Mouse (Mus musculus) testis, postnatal 14 days (tissue): ENCODE measurements at regions not wholly inside any gene's neighbourhood (a gene's known extent, or its start where the extent isn't known, plus 50 kb on each side); places are given as distances from the start of the nearest gene placed in this dataset.

Experiments
- DNase-seq: peaks from one replicate; pipeline ENCODE4 v3.0.0; 2021; ENCODE audit warnings: low spot score

DNA sequence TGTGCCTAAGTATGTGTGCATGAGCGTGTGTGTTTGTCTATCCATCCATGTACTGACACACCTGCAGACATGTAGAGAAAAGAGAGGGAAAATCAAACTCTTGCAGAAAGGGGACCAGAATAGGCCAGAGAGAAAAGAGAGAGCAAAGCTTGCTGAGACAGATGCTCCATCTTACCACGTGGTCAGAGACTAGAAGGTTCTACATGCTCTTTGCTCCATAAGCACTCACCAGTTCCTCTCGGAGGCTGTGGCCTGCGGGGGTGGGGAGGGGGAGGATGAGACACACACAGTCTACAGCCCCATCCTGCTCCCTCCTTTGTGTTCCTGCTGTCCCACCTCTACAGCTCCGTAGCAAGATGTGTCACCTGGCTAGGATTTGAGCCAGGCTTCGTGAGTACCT lies 119.7 kb upstream of the Rreb1 start:
- DNase-seq: no peak

DNA sequence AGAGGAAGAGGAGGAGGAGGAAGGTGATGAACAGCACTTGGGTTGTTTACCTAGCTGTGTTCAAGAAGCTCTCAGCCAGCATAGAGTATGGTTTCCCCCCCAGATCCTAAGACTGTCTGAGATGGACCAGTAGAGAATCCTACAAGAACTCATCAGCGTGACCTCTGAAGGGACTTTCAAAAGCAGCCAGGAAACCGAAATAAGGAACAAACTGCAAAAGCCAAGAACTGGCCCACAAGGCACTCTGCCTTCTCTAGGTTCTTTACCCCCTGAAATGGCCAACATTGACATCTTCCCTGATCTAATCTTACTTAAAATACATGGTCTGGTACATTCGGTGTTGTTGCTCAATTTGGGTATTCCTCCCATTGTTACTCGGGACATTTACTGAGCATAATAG lies 118.1 kb upstream of the Rreb1 start:
- no peak for DNase-seq

DNA sequence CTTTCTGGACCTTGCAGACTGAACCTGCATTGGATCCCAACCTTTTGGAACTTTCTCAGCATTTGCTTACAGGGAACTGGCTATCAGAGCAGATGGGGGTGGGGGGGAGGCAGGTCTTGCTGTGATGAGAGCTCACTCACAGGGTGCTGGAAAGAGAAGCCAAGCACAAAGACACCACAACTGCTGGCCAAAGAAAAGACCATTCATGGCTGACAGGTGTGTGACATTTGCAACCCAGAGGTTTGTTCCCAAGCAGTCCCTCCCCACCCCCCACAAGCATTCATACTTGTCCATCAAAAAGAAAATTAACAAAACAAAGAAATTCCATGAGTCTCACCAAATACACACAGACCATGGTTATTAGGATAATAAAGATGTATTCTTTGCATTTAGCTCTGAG lies 117.5 kb upstream of the Rreb1 start:
- no peak for DNase-seq

DNA sequence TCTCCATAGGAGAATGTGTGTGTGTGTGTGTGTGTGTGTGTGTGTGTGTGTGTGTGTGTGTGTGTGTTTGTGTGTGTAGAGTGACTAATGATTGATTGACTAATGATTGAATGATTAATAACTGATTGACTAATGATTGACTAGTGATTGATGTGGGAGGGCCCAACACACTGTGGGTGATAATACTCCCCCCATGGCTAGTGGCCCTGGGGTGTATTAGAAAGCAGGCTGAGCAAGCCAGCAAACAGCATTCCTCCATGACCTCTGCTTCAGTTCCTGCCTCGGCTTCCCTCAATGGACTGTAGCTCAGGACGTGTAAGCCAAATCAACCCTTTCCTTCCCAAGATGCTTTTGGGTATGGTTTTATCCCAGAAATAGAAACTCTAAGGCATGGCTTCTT lies 114.1 kb upstream of the Rreb1 start:
- no peak for DNase-seq

DNA sequence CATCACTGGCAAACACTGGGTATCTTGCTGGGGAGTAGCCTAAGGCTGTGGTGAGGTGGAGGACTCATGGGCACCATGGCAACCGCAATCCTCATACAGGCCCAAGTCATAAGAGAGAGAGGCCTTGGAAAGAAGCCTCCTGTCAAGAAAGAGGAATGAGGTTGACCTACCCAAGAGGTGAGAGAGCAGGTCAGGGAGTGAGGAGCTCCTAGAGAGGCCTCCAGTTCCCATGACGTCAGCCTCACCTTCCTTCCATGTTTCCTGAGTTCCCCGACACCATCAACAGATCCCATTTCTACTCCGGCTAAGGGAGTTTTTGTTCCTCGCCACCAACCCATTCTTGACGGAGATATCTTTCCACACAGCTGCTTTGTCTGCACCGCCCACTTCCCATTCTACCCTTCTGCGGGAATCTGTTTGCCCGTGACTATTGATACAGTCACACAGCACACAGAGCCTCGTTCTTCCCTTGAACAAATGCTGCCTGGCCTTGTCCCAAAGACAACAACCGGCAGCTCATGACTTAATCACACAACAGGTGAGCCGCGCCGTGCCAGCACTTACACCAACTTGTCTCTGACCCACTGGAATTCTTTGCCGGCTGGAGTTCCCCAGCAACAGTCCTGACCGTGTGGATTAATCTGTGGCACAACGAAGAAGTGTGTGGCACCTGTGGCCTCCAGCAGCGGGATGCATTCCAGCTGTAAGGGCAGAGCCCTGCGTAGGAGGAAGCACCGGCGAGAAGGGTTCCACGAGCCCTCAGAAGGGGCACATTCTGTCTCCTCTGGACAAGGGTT lies 111.8 kb upstream of the Rreb1 start:
- DNase-seq: peak; percentile 11

GRCm38 (mm10) chr13:37667386-37667785 lies 110.8 kb upstream of the Rreb1 start:
- DNase-seq: no peak

DNA sequence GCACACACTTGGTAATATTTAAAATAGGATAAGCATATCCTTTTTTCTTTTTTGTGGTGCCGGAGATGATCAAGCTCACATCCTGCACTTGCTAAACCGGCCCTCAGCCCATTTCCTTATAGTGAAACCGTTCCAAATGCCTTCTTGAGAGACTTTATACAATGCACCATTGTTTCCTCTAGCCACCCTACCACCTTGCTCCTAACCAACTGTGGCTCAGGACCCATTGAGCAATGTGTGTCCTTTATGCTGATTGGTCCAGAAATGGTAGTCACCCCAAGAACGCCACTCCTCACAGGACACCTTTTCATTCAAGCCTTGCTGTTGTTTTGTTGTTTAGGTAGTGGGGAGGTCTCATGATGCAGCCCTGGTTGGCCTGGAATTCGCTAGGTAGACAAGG lies 110.3 kb upstream of the Rreb1 start:
- DNase-seq: no peak

DNA sequence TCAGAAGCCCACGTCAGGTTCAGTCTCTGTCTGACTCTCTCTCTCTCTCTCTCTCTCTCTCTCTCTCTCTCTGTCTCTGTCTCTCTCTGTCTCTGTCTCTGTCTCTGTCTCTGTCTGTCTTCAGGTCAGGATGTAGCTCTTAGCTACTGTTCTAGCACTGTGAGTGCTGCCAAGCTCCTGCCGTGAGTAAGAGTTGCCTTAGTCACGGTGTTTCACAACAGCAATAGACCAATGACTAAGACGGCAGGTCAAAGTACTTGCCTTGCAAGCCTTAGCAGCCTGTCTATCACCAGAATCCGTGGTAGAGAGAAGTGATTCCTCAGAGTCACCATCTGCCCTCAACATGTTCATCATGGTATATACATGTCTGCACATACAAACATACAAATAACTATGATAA lies 107.1 kb upstream of the Rreb1 start:
- DNase-seq: no peak

DNA sequence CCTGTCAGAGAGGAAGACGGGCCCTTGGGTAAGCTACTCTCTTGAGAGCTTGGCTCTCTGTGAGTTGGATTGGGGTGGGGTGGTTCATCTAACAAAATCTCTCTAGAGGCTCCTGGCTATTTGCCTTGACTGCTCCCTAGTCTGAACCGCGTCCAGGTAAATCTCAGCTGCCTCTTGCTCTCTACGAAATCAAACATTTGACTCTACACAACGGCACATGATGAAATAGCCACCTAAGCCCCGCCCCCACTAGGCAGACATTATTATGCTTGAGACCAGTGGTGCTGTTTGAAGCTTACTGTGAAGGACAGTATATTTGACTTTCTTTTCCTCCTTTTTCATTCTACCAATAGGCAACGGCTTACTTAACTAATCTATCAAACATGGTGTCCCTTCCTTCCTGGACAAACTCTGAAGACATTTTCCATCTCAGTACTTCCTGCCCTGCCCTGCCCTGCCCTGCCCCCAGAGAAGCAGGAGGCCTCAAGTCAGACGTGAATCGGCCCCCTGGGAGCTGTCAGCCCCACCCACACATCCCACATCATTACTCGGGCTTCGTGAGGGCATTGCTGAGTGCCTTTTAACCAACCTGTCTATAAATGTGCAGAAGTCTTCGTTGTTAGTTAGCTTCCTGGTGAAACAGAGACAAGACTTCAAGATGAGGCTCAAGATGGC lies 103.4 kb upstream of the Rreb1 start:
- no peak for DNase-seq

DNA sequence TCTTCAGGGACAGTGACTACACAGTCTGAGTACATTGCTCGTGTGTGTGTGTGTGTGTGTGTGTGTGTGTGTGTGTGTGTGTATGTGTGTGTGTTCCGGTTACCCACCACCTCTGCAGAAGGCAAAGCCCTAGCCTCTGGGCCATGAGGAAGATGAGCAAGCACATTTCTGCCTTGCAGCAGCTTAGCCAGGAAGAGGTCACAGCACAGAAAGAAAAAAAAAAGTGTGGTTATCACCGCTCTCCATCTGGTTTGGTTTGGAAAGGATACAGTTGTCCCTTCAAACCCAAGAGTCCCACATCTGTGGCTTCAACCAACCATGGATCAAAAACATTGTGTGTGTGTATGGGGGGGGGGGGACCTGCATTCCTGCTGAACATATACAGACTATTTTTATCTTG lies 102.5 kb upstream of the Rreb1 start:
- DNase-seq: no peak

GRCm38 (mm10) chr13:37676912-37677311 lies 101.3 kb upstream of the Rreb1 start:
- no peak for DNase-seq

DNA sequence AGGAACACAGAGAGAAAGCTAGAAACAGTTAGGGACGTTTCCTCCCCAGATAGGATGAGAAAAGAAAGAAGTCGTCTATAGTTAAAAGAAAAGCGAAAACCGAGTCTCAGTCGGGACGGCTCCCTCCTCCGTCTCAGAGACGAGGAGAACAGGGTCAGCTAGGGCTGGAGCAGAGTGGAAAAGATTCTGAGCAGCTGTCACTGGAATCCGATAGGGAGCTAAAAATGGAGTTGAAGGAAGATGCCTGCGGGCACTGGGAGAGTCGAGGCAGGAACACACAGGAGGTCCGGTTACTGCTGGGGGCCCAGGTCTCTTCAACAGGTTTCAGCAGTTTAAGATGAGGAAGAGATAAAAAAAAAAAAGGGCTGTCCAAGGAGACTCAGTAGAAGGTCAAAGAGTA lies 99.9 kb upstream of the Rreb1 start:
- no peak for DNase-seq

GRCm38 (mm10) chr13:37678772-37679171 lies 99.4 kb upstream of the Rreb1 start:
- no peak for DNase-seq

GRCm38 (mm10) chr13:37680837-37681619 lies 97.2 kb upstream of the Rreb1 start:
- no peak for DNase-seq

GRCm38 (mm10) chr13:37683045-37683679 lies 95.0 kb upstream of the Rreb1 start:
- no peak for DNase-seq

DNA sequence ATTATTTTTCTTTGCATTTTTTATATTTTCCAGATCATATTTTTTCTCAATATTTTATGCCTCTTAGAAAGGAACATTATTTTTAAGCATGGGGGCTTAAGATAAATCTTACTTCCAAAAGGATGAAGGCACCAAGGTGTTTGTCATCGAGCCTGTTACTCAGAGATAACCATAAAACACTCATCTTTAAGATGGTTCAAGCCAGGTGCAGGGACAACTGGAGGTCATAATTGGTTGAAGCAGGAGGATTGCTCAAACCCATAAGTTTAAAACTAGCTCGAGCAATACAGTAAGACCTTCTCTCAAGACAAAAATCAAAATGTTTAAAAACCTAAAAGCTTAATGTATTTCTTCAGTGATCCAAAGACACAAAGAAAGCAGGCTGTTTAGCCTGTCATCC lies 92.6 kb upstream of the Rreb1 start:
- no peak for DNase-seq

DNA sequence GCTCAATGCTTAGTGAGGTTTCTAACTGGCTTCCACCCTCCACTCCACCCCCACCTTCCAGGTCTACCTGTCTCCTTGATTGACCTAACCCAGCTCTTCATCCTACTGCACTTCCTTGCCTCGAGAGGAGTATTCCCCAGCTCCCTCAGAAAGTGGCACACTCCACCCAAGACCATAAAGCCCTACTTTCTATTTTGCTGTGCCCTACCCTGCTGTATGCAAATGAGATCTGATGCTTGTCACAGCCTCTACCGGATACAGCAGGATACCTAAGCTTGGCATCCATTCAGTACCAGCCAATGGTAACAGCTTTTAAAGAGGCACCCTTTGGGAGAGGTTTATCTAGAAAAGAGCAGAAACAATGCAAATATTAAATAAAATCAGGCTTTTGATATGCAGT lies 92.1 kb upstream of the Rreb1 start:
- DNase-seq: no peak

GRCm38 (mm10) chr13:37689127-37689777 lies 88.9 kb upstream of the Rreb1 start:
- no peak for DNase-seq

- no peak for DNase-seq
Measured at GRCm38 (mm10) chr13:37691855-37692445, 86.2 kb upstream of the Rreb1 start.

DNA sequence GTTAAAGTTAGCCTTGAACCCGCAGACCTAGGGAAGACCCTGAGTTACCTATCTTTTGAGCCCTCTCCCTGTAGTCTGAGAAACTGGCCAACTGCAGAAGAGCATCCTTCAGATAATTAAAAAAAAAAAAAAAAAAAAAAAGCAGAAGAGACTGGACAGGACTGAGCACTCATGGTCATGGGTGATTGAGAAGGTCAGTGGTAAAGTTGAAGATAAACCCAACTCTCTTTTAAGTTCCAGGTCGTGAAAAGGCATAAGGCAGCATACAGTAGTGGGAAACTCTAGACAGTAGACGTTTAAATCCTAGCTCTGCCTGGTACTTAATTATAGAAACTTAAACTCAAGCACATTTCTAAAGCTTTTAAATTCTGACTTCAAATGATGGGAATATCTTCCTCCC lies 84.6 kb upstream of the Rreb1 start:
- DNase-seq: no peak

DNA sequence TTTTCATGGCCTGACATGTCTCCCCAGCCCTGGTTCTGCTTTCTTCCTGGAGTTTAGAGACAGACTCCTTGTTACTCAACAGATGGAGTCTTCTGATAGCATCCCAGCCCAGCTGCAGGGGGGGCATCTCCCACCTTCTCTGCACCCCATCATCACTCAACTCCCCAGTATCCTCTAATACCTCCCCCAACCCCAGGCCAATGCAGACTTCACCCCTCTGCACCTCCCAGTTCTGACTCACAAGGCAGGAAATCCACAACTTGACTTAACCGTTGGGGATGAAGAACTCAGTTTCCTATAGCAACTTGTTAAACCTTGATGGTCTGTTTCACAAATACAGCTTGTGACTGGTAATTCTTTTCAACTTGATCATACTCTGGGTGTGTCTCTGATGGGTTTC lies 73.7 kb upstream of the Rreb1 start:
- DNase-seq: no peak

DNA sequence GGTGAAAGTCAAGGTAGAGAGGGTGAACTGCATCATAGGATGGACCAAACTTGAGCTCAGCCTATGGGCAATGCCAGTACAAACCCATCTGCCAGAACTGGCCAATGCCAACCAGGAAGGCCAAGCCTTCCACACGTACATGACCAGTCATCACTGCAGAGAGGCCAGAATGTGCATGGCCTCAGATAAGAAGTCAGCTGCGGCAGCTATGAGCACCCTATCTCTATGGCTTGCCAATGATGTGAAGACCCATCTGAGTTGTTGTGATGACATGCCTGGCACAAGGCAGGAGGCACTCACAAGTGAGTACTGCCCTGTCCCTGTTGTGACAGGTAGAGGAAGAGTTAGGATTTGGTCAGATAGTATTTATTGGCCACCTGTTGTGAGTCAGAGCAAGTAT lies 72.7 kb upstream of the Rreb1 start:
- no peak for DNase-seq
